ENCODE assay signal across 29 mouse cellular contexts in the genomic region with DNA sequence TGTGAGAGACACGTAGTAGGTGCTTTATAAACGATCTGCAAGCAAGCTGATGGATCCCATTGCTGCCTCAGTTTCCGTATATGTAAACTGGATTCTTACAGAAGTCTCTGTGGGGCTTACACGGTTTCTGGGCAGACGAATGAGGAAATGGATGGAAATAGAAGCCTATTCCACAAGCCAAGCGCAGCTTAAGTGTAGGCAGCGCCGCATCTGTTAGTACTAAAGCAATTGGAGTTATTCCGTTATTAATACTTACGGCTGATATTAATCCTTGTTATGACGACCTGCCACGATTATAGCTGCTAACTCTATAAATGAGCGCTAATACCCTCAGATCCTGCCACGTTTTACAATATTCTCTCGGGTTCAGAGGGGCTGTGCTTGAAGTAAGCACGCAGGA. TPM values are rescaled to one million over a fixed set of nuclear protein-coding genes. Genes with fewer than 3 reads are reported as not detected.
A peak's percentile ranks its signal among the peaks of the same experiment; 100 is the strongest.
DNase-seq lines count a peak whose midpoint lies in the region; ATAC-seq and TF ChIP-seq lines count a peak whose summit lies in the region.
"Had no signal": no experiment of that assay in that cellular context is flagged by ENCODE, and none has a peak within 500 bp of the region (broad histone marks: within the 10 kb centered on the region; RNA-seq: fewer than 3 reads in every experiment).

No protein-coding gene starts in this region.

- no peak for TF ChIP-seq POLR2A in olfactory bulb, adult 2 months (IDR thresholded peaks at IDR 0.05; ENCODE audit: insufficient read depth, low read depth, low read length)

- DNase-seq in hindbrain, postnatal 0 days (ENCODE audit: low spot score), result no peak
- DNase-seq in midbrain, embryonic 14.5 days, result no peak
- DNase-seq in midbrain, embryonic 10.5 days (ENCODE audit: low spot score), result no peak
- no peak for DNase-seq in liver, postnatal 0 days
- DNase-seq: adrenal gland, postnatal 10 days; cerebellum, adult 2 months; cerebellum, postnatal 25 days; embryo, embryonic 11 days; gastrocnemius, postnatal 36 days; heart, adult 2 months; heart, postnatal 14 days; kidney, adult 11 months; kidney, postnatal 36 days; liver; right cerebral cortex, postnatal 25 days; spleen, adult 18-20 months had no signal

- no peak for ATAC-seq in forebrain, embryonic 15.5 days (replicated peaks)
- no peak for ATAC-seq in forebrain, embryonic 12.5 days (ENCODE audit: low FRiP score)
- no peak for ATAC-seq in hindbrain, embryonic 16.5 days
- ATAC-seq in hindbrain, postnatal 0 days, result no peak
- ATAC-seq in midbrain, embryonic 14.5 days (ENCODE audit: low FRiP score, low TSS enrichment), result no peak
- no peak for ATAC-seq in liver, postnatal 0 days
- ATAC-seq: activated CD4-positive, CD25-positive, alpha-beta regulatory T cell, adult 4 months; lung, postnatal 0 days had no signal

- TF ChIP-seq CTCF in hindbrain, postnatal 0 days (IDR thresholded peaks at IDR 0.05; ENCODE audit: low read depth), result no peak
- no peak for TF ChIP-seq CTCF in olfactory bulb, adult 2 months (IDR thresholded peaks at IDR 0.05; ENCODE audit: insufficient read depth, low read depth, low read length)
- no peak for TF ChIP-seq CTCF in liver, postnatal 0 days (IDR thresholded peaks at IDR 0.05; ENCODE audit: low read depth)

- peaks cover 45% of the 10 kb centered on the region for H3K4me1 ChIP-seq in forebrain, embryonic 15.5 days
- peaks cover 29% of the 10 kb centered on the region for H3K4me1 ChIP-seq in forebrain, embryonic 12.5 days
- peaks cover 22% of the 10 kb centered on the region for H3K4me1 ChIP-seq in hindbrain, embryonic 16.5 days (ENCODE audit: control insufficient read depth, insufficient read depth, low read depth, low read length)
- peaks cover 18% of the 10 kb centered on the region; the same call in 1 of the 2 replicates for H3K4me1 ChIP-seq in hindbrain, postnatal 0 days (ENCODE audit: insufficient read depth, low read length)
- peaks cover 23% of the 10 kb centered on the region for H3K4me1 ChIP-seq in midbrain, embryonic 14.5 days (ENCODE audit: control insufficient read depth, insufficient read depth, low read length)
- H3K4me1 ChIP-seq in midbrain, embryonic 10.5 days, result peaks cover 19% of the 10 kb centered on the region
- H3K4me1 ChIP-seq in olfactory bulb, adult 2 months (ENCODE audit: control insufficient read depth, insufficient read depth, low read length), result peaks cover 44% of the 10 kb centered on the region
- no peaks in the 10 kb centered on the region for H3K4me1 ChIP-seq in liver, postnatal 0 days (ENCODE audit: insufficient read depth)
- H3K4me1 ChIP-seq: heart, embryonic 13.5 days; liver, embryonic 15.5 days had no signal

- H3K9me3 ChIP-seq in forebrain, embryonic 15.5 days, result no peaks in the 10 kb centered on the region
- H3K9me3 ChIP-seq in forebrain, embryonic 12.5 days, result no peaks in the 10 kb centered on the region
- H3K9me3 ChIP-seq in hindbrain, embryonic 16.5 days (ENCODE audit: control insufficient read depth, low read length), result no peaks in the 10 kb centered on the region
- no peaks in the 10 kb centered on the region for H3K9me3 ChIP-seq in hindbrain, postnatal 0 days (ENCODE audit: low read length)
- no peaks in the 10 kb centered on the region for H3K9me3 ChIP-seq in midbrain, embryonic 14.5 days (ENCODE audit: control insufficient read depth, low read length)
- H3K9me3 ChIP-seq in midbrain, embryonic 10.5 days (replicated peaks), result no peaks in the 10 kb centered on the region
- no peaks in the 10 kb centered on the region for H3K9me3 ChIP-seq in liver, postnatal 0 days (ENCODE audit: low read length)
- H3K9me3 ChIP-seq: embryonic facial prominence, embryonic 13.5 days; heart, embryonic 13.5 days; kidney, embryonic 15.5 days; liver, embryonic 15.5 days; midbrain, embryonic 12.5 days had no signal

- TF ChIP-seq EP300 in liver, postnatal 0 days (IDR thresholded peaks at IDR 0.05; ENCODE audit: low read depth), result no peak

- H3K9ac ChIP-seq in forebrain, embryonic 15.5 days (replicated peaks), result no peak overlapping the region
- no peak overlapping the region for H3K9ac ChIP-seq in forebrain, embryonic 12.5 days
- H3K9ac ChIP-seq in hindbrain, embryonic 16.5 days (ENCODE audit: low read depth, low read length), result no peak overlapping the region
- H3K9ac ChIP-seq in hindbrain, postnatal 0 days (replicated peaks; ENCODE audit: low read length), result no peak overlapping the region
- H3K9ac ChIP-seq in midbrain, embryonic 14.5 days (replicated peaks; ENCODE audit: low read length), result no peak overlapping the region
- no peak overlapping the region for H3K9ac ChIP-seq in liver, postnatal 0 days (replicated peaks)
- H3K9ac ChIP-seq: embryonic facial prominence, embryonic 13.5 days; heart, embryonic 13.5 days; kidney, embryonic 15.5 days; liver, embryonic 15.5 days; midbrain, embryonic 12.5 days had no signal

- H3K27me3 ChIP-seq in forebrain, embryonic 15.5 days, result no peaks in the 10 kb centered on the region
- H3K27me3 ChIP-seq in forebrain, embryonic 12.5 days, result peaks cover 9% of the 10 kb centered on the region
- no peaks in the 10 kb centered on the region for H3K27me3 ChIP-seq in hindbrain, embryonic 16.5 days (replicated peaks; ENCODE audit: control insufficient read depth, insufficient read depth, low read length)
- no peaks in the 10 kb centered on the region for H3K27me3 ChIP-seq in hindbrain, postnatal 0 days (ENCODE audit: insufficient read depth, low read length)
- H3K27me3 ChIP-seq in midbrain, embryonic 14.5 days (ENCODE audit: control insufficient read depth, insufficient read depth, low read length), result no peaks in the 10 kb centered on the region
- peaks cover 58% of the 10 kb centered on the region for H3K27me3 ChIP-seq in midbrain, embryonic 10.5 days (ENCODE audit: low read depth, poor library complexity, severe bottlenecking)
- no peaks in the 10 kb centered on the region for H3K27me3 ChIP-seq in liver, postnatal 0 days (ENCODE audit: insufficient read depth, low read length)
- H3K27me3 ChIP-seq: liver, embryonic 15.5 days had no signal

- H3K4me3 ChIP-seq in forebrain, embryonic 15.5 days, result no peak overlapping the region
- no peak overlapping the region for H3K4me3 ChIP-seq in forebrain, embryonic 12.5 days (replicated peaks)
- no peak overlapping the region for H3K4me3 ChIP-seq in hindbrain, embryonic 16.5 days (ENCODE audit: low read length)
- H3K4me3 ChIP-seq in hindbrain, postnatal 0 days (ENCODE audit: low read length), result no peak overlapping the region
- H3K4me3 ChIP-seq in midbrain, embryonic 14.5 days (replicated peaks; ENCODE audit: low read depth, low read length), result no peak overlapping the region
- H3K4me3 ChIP-seq in midbrain, embryonic 10.5 days, result no peak overlapping the region
- H3K4me3 ChIP-seq in olfactory bulb, adult 2 months (ENCODE audit: insufficient read depth, low read depth, low read length), result no peak overlapping the region
- H3K4me3 ChIP-seq in liver, postnatal 0 days (ENCODE audit: low read depth, low read length), result no peak overlapping the region
- H3K4me3 ChIP-seq: embryonic facial prominence, embryonic 13.5 days; erythroblast, embryonic 14.5 days; heart, adult 2 months; heart, embryonic 13.5 days; kidney, embryonic 15.5 days; liver, embryonic 15.5 days; midbrain, embryonic 12.5 days had no signal

- peak overlapping the region; percentile 48; the same call in 1 of the 2 replicates for H3K27ac ChIP-seq in forebrain, embryonic 15.5 days (replicated peaks)
- H3K27ac ChIP-seq in forebrain, embryonic 12.5 days, result no peak overlapping the region
- H3K27ac ChIP-seq in hindbrain, embryonic 16.5 days (ENCODE audit: low read depth, low read length), result 0 out of 2 replicates have a peak overlapping the region, but pooled peaks have one; percentile 23
- H3K27ac ChIP-seq in hindbrain, postnatal 0 days, result no peak overlapping the region
- H3K27ac ChIP-seq in midbrain, embryonic 14.5 days (replicated peaks; ENCODE audit: low read depth, low read length), result 0 out of 2 replicates have a peak overlapping the region, but pooled peaks have one; percentile 73
- H3K27ac ChIP-seq in midbrain, embryonic 10.5 days (replicated peaks), result no peak overlapping the region
- H3K27ac ChIP-seq in olfactory bulb, adult 2 months (ENCODE audit: insufficient read depth, low read depth, low read length), result 0 out of 2 replicates have a peak overlapping the region, but pooled peaks have one; percentile 3
- H3K27ac ChIP-seq in liver, postnatal 0 days (ENCODE audit: low read depth), result no peak overlapping the region
- H3K27ac ChIP-seq: embryonic facial prominence, embryonic 13.5 days; heart, adult 2 months; heart, embryonic 13.5 days; kidney, embryonic 15.5 days; liver, embryonic 15.5 days; macrophage had no signal

- WGBS in forebrain, embryonic 15.5 days, result 76% methylated on average over 16 of the region's 16 CpGs
- 76% methylated on average over 16 of the region's 16 CpGs for WGBS in forebrain, embryonic 12.5 days
- 66% methylated on average over 16 of the region's 16 CpGs for WGBS in hindbrain, embryonic 16.5 days
- 69% methylated on average over 16 of the region's 16 CpGs for WGBS in hindbrain, postnatal 0 days
- 74% methylated on average over 16 of the region's 16 CpGs for WGBS in midbrain, embryonic 14.5 days
- WGBS in midbrain, embryonic 10.5 days, result 84% methylated on average over 16 of the region's 16 CpGs
- WGBS in olfactory bulb, adult 2 months, result 51% methylated on average over 16 of the region's 16 CpGs
- 77% methylated on average over 16 of the region's 16 CpGs for WGBS in liver, postnatal 0 days (ENCODE audit: insufficient replicate concordance)

- 0 out of 2 replicates have a peak, but pooled peaks cover 2% of the 10 kb centered on the region for H3K36me3 ChIP-seq in forebrain, embryonic 15.5 days
- H3K36me3 ChIP-seq in forebrain, embryonic 12.5 days (replicated peaks), result no peaks in the 10 kb centered on the region
- H3K36me3 ChIP-seq in hindbrain, embryonic 16.5 days (ENCODE audit: control insufficient read depth, insufficient read depth, low read length), result no peaks in the 10 kb centered on the region
- H3K36me3 ChIP-seq in hindbrain, postnatal 0 days (ENCODE audit: insufficient read depth, low read length), result no peaks in the 10 kb centered on the region
- H3K36me3 ChIP-seq in midbrain, embryonic 14.5 days (ENCODE audit: control insufficient read depth, insufficient read depth, low read length), result no peaks in the 10 kb centered on the region
- H3K36me3 ChIP-seq in midbrain, embryonic 10.5 days, result no peaks in the 10 kb centered on the region
- H3K36me3 ChIP-seq in liver, postnatal 0 days (replicated peaks; ENCODE audit: insufficient read depth, low read length), result no peaks in the 10 kb centered on the region
- H3K36me3 ChIP-seq: embryonic facial prominence, embryonic 13.5 days; heart, embryonic 13.5 days; kidney, embryonic 15.5 days; liver, embryonic 15.5 days; midbrain, embryonic 12.5 days had no signal

- H3K4me2 ChIP-seq in forebrain, embryonic 15.5 days (replicated peaks), result no peak overlapping the region
- no peak overlapping the region for H3K4me2 ChIP-seq in forebrain, embryonic 12.5 days
- no peak overlapping the region; the same call in 1 of the 2 replicates for H3K4me2 ChIP-seq in hindbrain, embryonic 16.5 days (ENCODE audit: low read length)
- H3K4me2 ChIP-seq in hindbrain, postnatal 0 days (ENCODE audit: low read depth, low read length), result no peak overlapping the region
- H3K4me2 ChIP-seq in midbrain, embryonic 14.5 days (ENCODE audit: low read length), result no peak overlapping the region
- H3K4me2 ChIP-seq in liver, postnatal 0 days (ENCODE audit: low read depth, low read length), result no peak overlapping the region
- H3K4me2 ChIP-seq: embryonic facial prominence, embryonic 13.5 days; heart, embryonic 13.5 days; kidney, embryonic 15.5 days; liver, embryonic 15.5 days; midbrain, embryonic 12.5 days had no signal

RNA-seq across cellular contexts. Expression of a gene that starts 16.8 kb away (rescaled TPM):
- polyA plus RNA-seq in forebrain, embryonic 15.5 days (2015; fragmentation: Nextera tagmentation; extraction: Ambion mirVana), result 33.1 and 33.3 TPM in 2 replicates
- polyA plus RNA-seq in forebrain, embryonic 12.5 days (2016; fragmentation: Nextera tagmentation; extraction: Ambion mirVana), result 13.4 and 14.8 TPM in 2 replicates
- polyA plus RNA-seq in hindbrain, embryonic 16.5 days (2015; fragmentation: Nextera tagmentation; extraction: Ambion mirVana), result 42.8 and 52.7 TPM in 2 replicates
- total RNA-seq in hindbrain, postnatal 0 days (2014; rRNA removed), result 80.1 and 93.5 TPM in 2 replicates
- 39.5 and 43.5 TPM in 2 replicates for polyA plus RNA-seq in hindbrain, postnatal 0 days (2015; fragmentation: Nextera tagmentation; extraction: Ambion mirVana)
- polyA plus RNA-seq in midbrain, embryonic 14.5 days (2014; fragmentation: Nextera tagmentation; extraction: Ambion mirVana), result 46.3 and 49.9 TPM in 2 replicates
- polyA plus RNA-seq in midbrain, embryonic 10.5 days (2016; fragmentation: Nextera tagmentation; extraction: Ambion mirVana), result 1.7 and 2.7 TPM in 2 replicates
- polyA plus RNA-seq in olfactory bulb, adult 2 months (2012; ENCODE audit: insufficient read depth, insufficient read length, low replicate concordance, missing spikeins), result 99.7 TPM in 1 of 2 replicates, not detected in the other
- not detected in 2 replicates for polyA plus RNA-seq in liver, postnatal 0 days (2015; fragmentation: Nextera tagmentation; extraction: Ambion mirVana)
- polyA plus RNA-seq: activated CD4-positive, CD25-positive, alpha-beta regulatory T cell, adult 4 months; erythroblast, embryonic 14.5 days; macrophage had no signal

Comparison
In these comparisons a context has a peak if more than half of its experiments do, and no peak if none do; other contexts are left out.
1. H3K27ac ChIP-seq: peak in forebrain, embryonic 15.5 days (single experiment), hindbrain, embryonic 16.5 days (single experiment), midbrain, embryonic 14.5 days (single experiment) and olfactory bulb, adult 2 months (single experiment); none in forebrain, embryonic 12.5 days (single experiment), hindbrain, postnatal 0 days (single experiment), midbrain, embryonic 10.5 days (single experiment) and liver, postnatal 0 days (single experiment).